Mouse (Mus musculus) gastrocnemius, postnatal 14 days (tissue): ENCODE measurements at regions not wholly inside any gene's neighbourhood (a gene's known extent, or its start where the extent isn't known, plus 50 kb on each side); places are given as distances from the start of the nearest gene placed in this dataset.

Experiments used
- DNase-seq: peaks from one replicate; pipeline ENCODE4 v3.0.0; 2021; ENCODE audit warnings: mixed read lengths
- intact Hi-C: fragments of 180-260 bp; cut with DNase I; formaldehyde crosslinking; loops from one replicate; pipeline ENCODE4 v1.15.1; 2025; ENCODE audit warnings: low total_unique reads

- DNase-seq: peak; percentile 7
- intact Hi-C loops: no loop called here
Measured at GRCm38 (mm10) chr1:64374286-64375071, 158.0 kb upstream of the Creb1 start.

- intact Hi-C loops: no loop called here
- DNase-seq: no peak
Measured at GRCm38 (mm10) chr1:64364095-64364494, 168.3 kb upstream of the Creb1 start.

GRCm38 (mm10) chr1:64361959-64362638 is 170.3 kb upstream of the Creb1 start:
- intact Hi-C loops: no loop called here
- DNase-seq: no peak

GRCm38 (mm10) chr1:64343268-64343667 is 189.2 kb upstream of the Creb1 start:
- intact Hi-C loops: no loop called here

GRCm38 (mm10) chr1:64341596-64341995 is 190.8 kb upstream of the Creb1 start:
- peak; percentile 24 for DNase-seq
- intact Hi-C loops: no loop called here

More at GRCm38 (mm10) chr1:64343268-64343667, 189.2 kb upstream of the Creb1 start:
- no peak for DNase-seq

- DNase-seq: no peak
- intact Hi-C loops: no loop called here
Measured at GRCm38 (mm10) chr1:64338575-64338961, 193.9 kb upstream of the Creb1 start.

GRCm38 (mm10) chr1:64337619-64338574 is 194.5 kb upstream of the Creb1 start:
- no peak for DNase-seq
- intact Hi-C loops: no loop called here

- no peak for DNase-seq
- intact Hi-C loops: no loop called here
Measured at GRCm38 (mm10) chr1:64331566-64331965, 200.9 kb upstream of the Creb1 start.

- intact Hi-C loops: no loop called here
- no peak for DNase-seq
Measured at GRCm38 (mm10) chr1:64330721-64331120, 201.7 kb upstream of the Creb1 start.

- intact Hi-C loops: no loop called here
- no peak for DNase-seq
Measured at GRCm38 (mm10) chr1:64322197-64322596, 200.1 kb upstream of the Klf7 start.

GRCm38 (mm10) chr1:64319155-64319582 is 197.1 kb upstream of the Klf7 start:
- no peak for DNase-seq
- intact Hi-C loops: no loop called here

GRCm38 (mm10) chr1:64318440-64319154 is 196.5 kb upstream of the Klf7 start:
- intact Hi-C loops: no loop called here
- DNase-seq: no peak

- intact Hi-C loops: no loop called here
- no peak for DNase-seq
Measured at GRCm38 (mm10) chr1:64317032-64317636, 195.1 kb upstream of the Klf7 start.

GRCm38 (mm10) chr1:64311371-64311770 is 189.3 kb upstream of the Klf7 start:
- intact Hi-C loops: no loop called here

GRCm38 (mm10) chr1:64308560-64308959 is 186.5 kb upstream of the Klf7 start:
- no peak for DNase-seq
- intact Hi-C loops: no loop called here

More at GRCm38 (mm10) chr1:64311371-64311770, 189.3 kb upstream of the Klf7 start:
- DNase-seq: no peak

GRCm38 (mm10) chr1:64308088-64308487 is 186.0 kb upstream of the Klf7 start:
- intact Hi-C loops: no loop called here
- DNase-seq: no peak

GRCm38 (mm10) chr1:64305427-64306213 is 183.5 kb upstream of the Klf7 start:
- intact Hi-C loops: no loop called here
- DNase-seq: peak; percentile 59

GRCm38 (mm10) chr1:64302833-64303358 is 180.8 kb upstream of the Klf7 start:
- intact Hi-C loops: no loop called here
- peak; percentile 31 for DNase-seq
